ENCODE assay signal across 18 mouse cellular contexts in genomic region chr19:56993763-56994162, GRCm38 (mm10). TPM values are rescaled to one million over a fixed set of nuclear protein-coding genes. Genes with fewer than 3 reads are reported as not detected.
DNase-seq lines count a peak whose midpoint lies in the region; ATAC-seq and TF ChIP-seq lines count a peak whose summit lies in the region.
"Had no signal": no experiment of that assay in that cellular context is flagged by ENCODE, and none has a peak within 500 bp of the region (broad histone marks: within the 10 kb centered on the region; RNA-seq: fewer than 3 reads in every experiment).

No protein-coding gene starts in this region.

- peak; percentile 52 for DNase-seq in kidney, adult 11 months
- DNase-seq in kidney, adult 8-10 months, result no peak
- peak; percentile 51 for DNase-seq in MN1 (ENCODE audit: low spot score)
- DNase-seq in adrenal gland, adult 8-10 months, result peak; percentile 83
- peak; percentile 62 for DNase-seq in kidney, postnatal 10 days
- no peak for DNase-seq in liver, embryonic 11.5 days (ENCODE audit: low spot score)
- DNase-seq in liver, postnatal 0 days, result no peak
- DNase-seq: heart, adult 18-20 months; liver; lung, embryonic 14.5 days; thymus, adult 18-20 months had no signal

- no peak for TF ChIP-seq CTCF in liver, postnatal 0 days (IDR thresholded peaks at IDR 0.05; ENCODE audit: low read depth)

- 67% methylated on average over 4 of the region's 4 CpGs for WGBS in liver, embryonic 11.5 days
- WGBS in liver, postnatal 0 days (ENCODE audit: insufficient replicate concordance), result 66% methylated on average over 4 of the region's 4 CpGs

- H3K9ac ChIP-seq in liver, embryonic 11.5 days (ENCODE audit: low read depth, low read length), result no peak overlapping the region
- no peak overlapping the region for H3K9ac ChIP-seq in liver, postnatal 0 days (replicated peaks)
- H3K9ac ChIP-seq: embryonic facial prominence, embryonic 15.5 days; forebrain, embryonic 15.5 days; hindbrain, embryonic 14.5 days; lung, embryonic 14.5 days; neural tube, embryonic 13.5 days had no signal

- H3K4me1 ChIP-seq in liver, embryonic 11.5 days (replicated peaks; ENCODE audit: control insufficient read depth, insufficient read depth, low read length), result peaks cover 5% of the 10 kb centered on the region
- H3K4me1 ChIP-seq in liver, postnatal 0 days (ENCODE audit: insufficient read depth), result peaks cover 5% of the 10 kb centered on the region; the same call in 1 of the 2 replicates
- H3K4me1 ChIP-seq: megakaryocyte, embryonic 14.5 days had no signal

- no peak overlapping the region for H3K27ac ChIP-seq in liver, embryonic 11.5 days (ENCODE audit: low read depth, low read length)
- no peak overlapping the region for H3K27ac ChIP-seq in liver, postnatal 0 days (ENCODE audit: low read depth)
- H3K27ac ChIP-seq: embryonic facial prominence, embryonic 15.5 days; forebrain, embryonic 15.5 days; hindbrain, embryonic 14.5 days; neural tube, embryonic 13.5 days had no signal

- ATAC-seq in liver, embryonic 11.5 days (replicated peaks; ENCODE audit: low FRiP score), result no peak
- ATAC-seq in liver, postnatal 0 days, result no peak
- ATAC-seq: forebrain, embryonic 15.5 days; intestine, embryonic 16.5 days had no signal

- TF ChIP-seq EP300 in liver, postnatal 0 days (IDR thresholded peaks at IDR 0.05; ENCODE audit: low read depth), result no peak

- no peaks in the 10 kb centered on the region for H3K36me3 ChIP-seq in liver, embryonic 11.5 days (ENCODE audit: control insufficient read depth, insufficient read depth, low read length)
- no peaks in the 10 kb centered on the region for H3K36me3 ChIP-seq in liver, postnatal 0 days (replicated peaks; ENCODE audit: insufficient read depth, low read length)
- H3K36me3 ChIP-seq: embryonic facial prominence, embryonic 15.5 days; forebrain, embryonic 15.5 days; G1E; neural tube, embryonic 13.5 days had no signal

- H3K9me3 ChIP-seq in liver, embryonic 11.5 days (ENCODE audit: control insufficient read depth, low read length), result no peaks in the 10 kb centered on the region
- no peaks in the 10 kb centered on the region for H3K9me3 ChIP-seq in liver, postnatal 0 days (ENCODE audit: low read length)
- H3K9me3 ChIP-seq: embryonic facial prominence, embryonic 15.5 days; forebrain, embryonic 15.5 days; G1E; megakaryocyte, embryonic 14.5 days; neural tube, embryonic 13.5 days had no signal

- H3K4me3 ChIP-seq in liver, embryonic 11.5 days (ENCODE audit: low read depth, low read length), result no peak overlapping the region
- no peak overlapping the region for H3K4me3 ChIP-seq in liver, postnatal 0 days (ENCODE audit: low read depth, low read length)
- H3K4me3 ChIP-seq: embryonic facial prominence, embryonic 15.5 days; forebrain, embryonic 15.5 days; megakaryocyte, embryonic 14.5 days; neural tube, embryonic 13.5 days had no signal

- no peaks in the 10 kb centered on the region for H3K27me3 ChIP-seq in liver, embryonic 11.5 days (replicated peaks; ENCODE audit: control insufficient read depth, insufficient read depth, low read length)
- no peaks in the 10 kb centered on the region for H3K27me3 ChIP-seq in liver, postnatal 0 days (ENCODE audit: insufficient read depth, low read length)
- H3K27me3 ChIP-seq: embryonic facial prominence, embryonic 15.5 days; forebrain, embryonic 15.5 days; neural tube, embryonic 13.5 days had no signal

- no peak overlapping the region for H3K4me2 ChIP-seq in liver, embryonic 11.5 days
- no peak overlapping the region for H3K4me2 ChIP-seq in liver, postnatal 0 days (ENCODE audit: low read depth, low read length)
- H3K4me2 ChIP-seq: embryonic facial prominence, embryonic 15.5 days; forebrain, embryonic 15.5 days; hindbrain, embryonic 14.5 days; lung, embryonic 14.5 days; neural tube, embryonic 13.5 days had no signal

RNA-seq across cellular contexts. Expression of gene Afap1l2, which starts 14.3 kb away (rescaled TPM):
- total RNA-seq in adrenal gland, adult 8-10 months (2022), result 10 to 100 TPM; 26.7 to 42.5 (median 32.2) TPM
- 1.2 and 1.5 TPM in 2 replicates for polyA plus RNA-seq in liver, embryonic 11.5 days (2014; fragmentation: Nextera tagmentation; extraction: Ambion mirVana)
- polyA plus RNA-seq in liver, postnatal 0 days (2015; fragmentation: Nextera tagmentation; extraction: Ambion mirVana), result 1.1 and 1.5 TPM in 2 replicates
- polyA plus RNA-seq: G1E had no signal

Comparison
In these comparisons a context has a peak if more than half of its experiments do, and no peak if none do; other contexts are left out.
1. DNase-seq: peak in kidney, adult 11 months (single experiment), MN1 (single experiment), adrenal gland, adult 8-10 months (single experiment) and kidney, postnatal 10 days (single experiment); none in kidney, adult 8-10 months (0 of 2), liver, embryonic 11.5 days (single experiment) and liver, postnatal 0 days (single experiment).